Mouse (Mus musculus) c-Kit-positive CD71-positive TER-119-positive erythroid progenitor cells, embryonic 14.5 days (primary cell): ENCODE results near the gene Tedc2.

ENCODE experiments used
- DNase-seq: peaks from one replicate; pipeline ENCODE4 v3.0.0-alpha.2; 2013; ENCODE audit warnings: low spot score

The Tedc2 gene

DNA sequence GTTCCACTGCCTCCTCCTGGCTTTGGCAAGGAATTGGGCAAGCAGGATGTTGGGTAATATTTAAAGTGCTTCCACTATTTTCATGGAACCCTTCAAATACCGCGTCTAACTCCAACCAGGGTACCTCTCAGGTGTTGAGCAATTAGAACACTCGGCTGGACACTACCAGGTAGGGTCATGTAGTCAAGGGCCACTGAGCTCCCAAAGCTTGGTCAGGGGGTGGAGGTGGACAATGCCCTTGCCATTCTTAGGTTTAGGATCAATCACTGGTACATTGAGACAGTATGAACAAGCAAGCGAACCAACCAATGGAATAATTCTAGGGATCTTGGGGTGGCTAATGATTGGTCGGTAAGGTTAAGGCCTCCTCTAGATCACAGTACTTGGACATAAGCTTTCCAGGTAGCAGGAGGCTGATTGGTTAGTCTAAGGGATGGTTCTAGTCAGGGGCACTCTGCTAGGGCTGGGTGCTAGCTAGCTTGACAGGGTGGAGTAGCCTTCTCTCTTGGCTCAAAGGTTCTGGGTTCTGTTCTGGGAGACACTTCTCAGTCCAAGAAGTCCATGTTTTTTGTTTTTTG, 8.1 kb downstream of the Tedc2 start:
- DNase-seq: no peak

DNA sequence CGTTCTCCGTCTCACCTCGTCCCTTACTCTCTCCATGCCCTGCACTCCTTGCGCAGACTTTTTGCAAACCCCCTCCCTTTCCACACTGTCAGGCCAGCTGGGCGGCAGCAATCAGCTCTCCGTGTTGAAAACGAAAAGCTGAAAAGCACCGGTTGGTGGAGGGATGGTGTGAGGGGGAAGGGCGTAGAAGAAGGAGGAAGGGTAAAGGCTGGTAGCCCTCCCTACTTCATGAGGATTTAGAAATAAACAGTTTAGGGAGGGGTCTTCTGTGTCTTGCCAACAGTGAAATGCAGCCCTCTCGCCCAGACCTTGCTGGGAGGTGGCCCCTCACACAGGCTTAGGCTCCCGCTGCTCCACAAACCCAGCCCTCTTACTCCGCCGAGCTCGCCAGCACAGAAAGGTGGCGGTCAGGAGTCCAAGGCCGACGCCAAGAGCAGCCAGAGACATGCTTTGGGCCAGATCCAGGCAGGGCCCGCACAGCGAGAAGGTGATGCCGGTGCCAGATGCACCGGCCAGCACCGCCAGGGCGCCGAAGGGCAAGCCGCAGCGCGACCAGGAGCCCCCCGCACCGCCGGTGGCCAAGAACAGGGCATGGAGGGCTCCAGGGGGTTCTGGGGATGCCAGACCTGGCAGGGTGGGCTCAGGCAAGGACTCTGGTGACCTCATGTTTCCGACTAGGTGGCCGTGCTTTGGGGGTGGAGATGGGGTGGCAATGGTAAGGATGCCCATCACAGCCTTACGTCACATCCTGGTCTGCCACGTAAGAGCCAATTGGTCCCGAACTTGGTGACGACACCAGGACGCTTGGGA, 8.8 kb downstream of the Tedc2 start:
- DNase-seq: no peak

DNA sequence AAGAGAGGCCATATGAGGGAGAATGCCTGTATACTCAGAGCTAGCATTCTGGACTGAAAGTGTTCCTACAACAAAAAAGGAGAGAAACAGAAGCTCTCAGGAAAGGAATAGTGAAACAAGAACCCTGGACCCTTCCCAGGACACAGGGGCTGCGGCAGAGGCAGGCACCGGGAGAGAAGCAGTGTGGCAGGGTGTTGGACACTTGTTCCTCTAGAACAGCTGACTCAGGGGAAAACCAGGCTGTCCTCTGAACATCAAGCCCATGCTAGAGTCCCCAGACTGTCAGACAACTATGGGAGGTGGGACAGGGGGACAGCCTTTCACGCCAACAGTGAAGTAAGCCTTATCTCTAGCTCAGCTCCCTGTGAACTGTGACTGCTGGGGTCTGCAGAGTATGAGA, 10.1 kb downstream of the Tedc2 start:
- DNase-seq: no peak

DNA sequence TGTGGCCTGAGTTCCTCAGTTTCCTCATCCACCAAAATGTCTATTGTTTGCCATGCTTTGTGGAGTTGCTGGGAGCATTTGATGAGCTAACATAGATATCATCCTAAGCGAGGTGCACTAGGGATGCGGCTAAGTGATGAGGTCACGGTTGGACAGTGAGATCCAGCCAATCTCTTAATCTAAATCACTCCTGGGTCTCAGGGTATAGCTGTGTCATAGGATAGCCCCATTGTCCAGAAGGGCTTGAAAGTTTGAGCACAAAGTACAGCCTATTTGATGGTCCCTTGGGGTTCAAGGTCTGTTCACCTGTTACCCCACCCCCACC, 10.8 kb downstream of the Tedc2 start:
- DNase-seq: no peak

DNA sequence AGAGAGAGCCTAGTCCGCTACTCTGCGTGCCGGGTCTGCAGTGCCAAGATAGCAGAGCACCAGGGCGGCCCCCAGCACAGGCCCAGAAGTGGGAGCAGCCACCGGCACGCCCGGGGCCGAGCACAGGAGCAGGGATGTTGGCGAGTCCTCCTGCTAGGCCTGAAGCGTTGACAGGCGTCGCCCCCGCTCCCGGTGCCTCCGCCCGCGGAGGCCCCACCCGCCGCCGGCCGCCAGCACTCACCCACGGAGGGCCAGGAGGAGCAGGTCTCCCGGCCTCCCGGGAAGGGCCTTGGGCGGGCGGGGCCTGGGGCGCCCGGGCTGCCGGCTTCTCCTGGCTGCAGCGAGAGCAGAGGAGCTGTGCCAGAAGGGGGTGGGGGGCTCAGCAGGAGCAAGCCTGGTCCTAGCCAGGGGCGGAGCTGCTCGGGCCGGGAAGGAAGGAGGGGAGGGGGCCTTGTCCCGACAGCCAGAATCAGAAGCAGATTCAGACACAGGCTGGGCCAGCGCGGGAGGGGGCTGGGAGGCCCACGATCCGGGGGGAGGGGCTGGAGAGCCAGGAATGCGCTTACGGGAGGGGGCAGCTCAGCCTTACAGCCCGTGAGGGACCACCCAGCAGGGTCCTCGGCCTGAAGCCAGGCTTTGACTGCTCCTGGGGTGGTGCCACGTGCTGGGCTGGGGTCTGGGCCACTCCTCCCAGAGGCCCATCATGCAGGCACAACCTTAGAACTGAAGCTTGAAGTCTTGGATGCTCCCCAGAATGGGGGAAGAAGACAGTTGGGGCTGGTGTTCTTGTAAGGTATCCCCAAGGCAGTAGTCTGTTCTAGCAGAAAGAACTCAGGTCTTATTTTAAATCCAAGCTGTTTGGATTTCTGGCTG, 11.4 kb downstream of the Tedc2 start, which contains the start of gene Ntn3:
Gene Ntn3 (minus strand): TSS at position 489 of the 873 bp plus-strand sequence.
- peak; percentile 89 for DNase-seq

DNA sequence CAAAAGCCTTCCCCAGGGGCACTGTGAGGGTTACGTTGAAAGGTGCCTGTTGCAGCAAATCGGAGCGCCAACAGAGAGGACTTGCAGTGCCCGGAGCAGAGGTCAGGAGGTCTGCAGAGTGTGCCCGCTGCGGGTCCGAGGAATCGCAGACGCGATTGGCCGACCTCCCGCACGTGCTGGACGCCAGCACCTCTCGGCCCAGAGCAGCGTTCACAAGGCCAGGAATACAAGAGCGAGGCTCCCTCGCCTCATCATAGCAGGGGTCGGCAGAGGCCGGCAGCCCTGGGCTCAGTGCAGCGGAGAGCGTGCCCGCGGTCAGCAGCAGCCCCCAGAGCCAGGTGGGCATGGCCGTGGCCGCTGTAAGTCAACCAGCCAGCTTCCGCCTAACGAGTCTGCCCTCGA, 12.0 kb downstream of the Tedc2 start:
- DNase-seq: no peak

DNA sequence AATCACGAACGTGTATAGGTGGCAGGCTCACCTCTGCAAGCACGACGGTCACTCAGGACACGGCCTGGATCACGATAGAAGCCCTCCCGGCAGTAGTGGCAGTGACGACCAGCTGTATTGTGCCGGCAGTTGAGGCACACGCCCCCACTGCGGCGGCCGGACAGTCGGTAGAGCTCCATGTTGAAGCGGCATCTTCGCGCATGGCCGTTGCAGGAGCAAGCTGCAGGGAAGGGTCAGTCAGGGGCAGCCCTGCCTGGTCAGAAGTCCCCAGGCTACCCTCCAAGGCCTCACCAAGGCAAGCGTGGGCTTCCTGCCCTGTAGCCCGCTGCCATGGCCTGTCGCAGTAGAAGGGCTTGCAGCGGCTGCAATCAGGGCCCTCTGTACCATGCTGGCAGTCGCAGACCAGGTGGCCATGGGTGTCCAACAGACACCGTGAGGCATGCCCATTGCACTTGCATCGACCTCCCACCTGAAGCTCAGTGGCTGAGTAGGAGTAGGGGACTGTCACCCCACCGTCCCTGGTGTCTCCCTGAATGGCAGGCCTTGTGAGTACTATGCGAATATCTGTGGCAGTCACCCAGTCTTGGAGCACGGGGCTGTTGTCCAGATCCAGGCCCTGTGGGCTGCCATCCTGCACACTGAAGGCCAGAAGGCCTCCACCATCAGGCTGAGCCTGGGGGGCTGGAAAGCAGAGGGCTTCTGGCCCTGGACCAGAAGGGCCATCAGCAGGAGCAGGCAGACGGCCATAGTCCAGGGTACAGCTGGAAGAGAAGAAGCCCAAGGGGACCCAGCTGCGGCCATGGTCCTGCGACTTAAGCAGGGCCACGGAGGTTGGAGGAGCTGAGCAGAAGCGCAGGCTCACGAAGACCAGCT, 12.6 kb downstream of the Tedc2 start:
- DNase-seq: no peak

DNA sequence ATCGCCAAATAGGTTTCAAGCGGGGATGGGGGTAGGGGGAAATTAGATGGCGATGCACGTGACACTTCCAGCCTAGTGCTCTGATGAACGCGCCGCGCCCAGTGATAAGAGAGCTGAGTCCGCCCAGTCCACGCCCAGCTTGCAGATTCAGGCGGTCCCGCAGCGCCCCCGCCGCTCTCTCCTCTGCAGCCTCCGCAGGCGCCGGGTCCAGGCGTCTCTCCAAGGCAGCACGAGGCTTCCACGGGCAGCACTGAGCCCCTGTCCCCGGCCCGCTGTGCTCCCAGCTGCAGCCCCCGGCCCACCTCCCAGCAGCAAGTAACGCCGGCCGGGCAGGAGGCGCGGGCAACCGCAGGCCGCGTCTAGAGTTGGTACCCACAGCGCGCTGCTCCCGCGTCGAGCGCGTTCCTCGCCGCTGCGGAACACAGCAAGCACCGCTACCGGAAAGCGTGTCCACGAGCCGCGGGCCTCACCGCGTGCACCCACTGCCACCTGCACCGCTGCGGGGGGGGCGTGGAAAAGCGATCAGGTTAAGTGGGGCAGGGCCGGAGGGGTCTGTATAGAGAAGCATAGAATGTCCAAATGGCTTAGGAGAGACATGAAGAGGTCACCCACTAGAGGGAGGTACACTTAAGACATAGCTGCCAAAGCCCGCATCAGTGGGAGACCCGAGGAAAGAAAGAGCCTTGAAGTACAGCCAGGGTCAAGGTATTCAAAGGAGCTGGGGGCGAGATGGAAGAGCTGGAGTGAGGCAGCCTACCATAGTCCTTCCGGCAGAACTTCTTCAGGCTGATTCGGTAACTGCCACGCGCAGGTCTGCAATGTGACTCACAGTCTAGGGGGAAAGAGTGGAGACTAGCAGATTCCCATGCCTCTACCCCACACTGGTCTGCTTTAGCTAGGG, 13.9 kb downstream of the Tedc2 start:
- peak; percentile 84 for DNase-seq

DNA sequence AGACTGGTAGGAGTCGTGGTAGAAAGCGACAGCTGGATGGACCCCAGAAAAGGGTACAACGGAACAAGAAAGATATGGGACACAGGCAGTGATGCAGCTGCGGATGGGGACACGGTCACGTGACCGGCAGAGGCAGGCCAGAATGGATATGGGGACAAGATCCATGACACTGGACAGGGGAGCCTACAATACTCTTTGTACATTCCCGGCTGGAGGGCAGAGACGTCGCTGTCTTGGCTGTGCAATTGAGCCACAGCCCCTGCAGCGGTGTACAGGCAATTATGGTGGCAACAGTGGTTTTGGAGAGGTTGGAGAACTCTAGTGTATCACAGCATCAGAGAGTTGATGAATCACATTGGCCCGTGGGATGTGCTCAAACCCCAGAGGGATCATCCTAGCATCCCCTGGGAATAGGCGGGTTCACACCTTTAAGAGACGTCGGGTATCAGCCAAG, 14.7 kb downstream of the Tedc2 start:
- no peak for DNase-seq

DNA sequence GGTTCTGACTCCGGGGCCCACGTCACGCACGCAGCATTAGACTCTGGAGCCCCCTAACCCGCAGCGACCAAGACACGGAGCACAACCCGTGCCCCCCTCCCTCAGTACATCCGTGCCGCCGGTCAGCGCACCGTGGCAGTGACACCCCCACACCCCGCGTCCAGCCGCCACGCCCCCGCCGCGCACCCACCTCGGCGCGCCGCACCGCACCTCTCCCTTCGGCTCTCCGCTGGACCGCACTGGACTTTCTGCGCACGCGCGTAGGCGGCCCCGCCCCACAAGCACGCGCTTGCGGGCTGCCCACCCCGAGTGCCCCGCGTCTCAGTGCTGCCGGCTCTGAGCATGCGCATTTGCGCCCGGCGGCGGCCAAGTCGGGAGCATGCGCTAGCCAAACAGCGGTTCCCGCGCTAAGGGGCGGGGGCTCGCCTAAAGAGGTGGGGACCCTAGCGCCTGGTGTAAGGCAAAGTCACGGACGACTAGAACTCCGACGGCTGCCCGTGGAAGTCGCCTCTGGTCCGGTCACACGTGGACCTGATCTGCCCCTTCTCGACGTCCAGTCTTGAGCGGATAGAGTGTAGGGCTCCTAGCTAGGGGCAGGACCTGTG, 15.3 kb downstream of the Tedc2 start, which contains the start of gene Tbc1d24:
Gene Tbc1d24 (minus strand): TSS at position 279 of the 605 bp plus-strand sequence.
- peak; percentile 90 for DNase-seq

DNA sequence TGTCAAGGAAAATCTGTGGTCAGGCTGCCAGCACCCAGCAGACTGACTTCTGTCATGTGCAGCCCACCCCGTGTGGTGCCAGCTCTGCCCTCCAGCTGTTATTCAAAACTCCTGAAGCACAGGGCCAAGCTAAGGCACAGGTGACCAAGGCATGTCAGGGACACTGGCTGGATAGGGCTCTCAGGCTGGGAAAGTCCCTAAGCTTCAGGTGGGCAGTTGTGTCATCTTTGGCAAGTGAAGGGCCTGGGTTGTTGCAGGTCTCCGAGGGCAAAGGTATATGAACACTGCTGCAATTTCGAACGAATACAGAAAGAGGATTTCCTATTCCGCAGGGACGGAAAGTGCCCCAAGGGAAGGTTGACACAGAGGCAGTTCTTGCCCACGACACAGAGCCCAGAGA, 15.8 kb downstream of the Tedc2 start:
- no peak for DNase-seq

DNA sequence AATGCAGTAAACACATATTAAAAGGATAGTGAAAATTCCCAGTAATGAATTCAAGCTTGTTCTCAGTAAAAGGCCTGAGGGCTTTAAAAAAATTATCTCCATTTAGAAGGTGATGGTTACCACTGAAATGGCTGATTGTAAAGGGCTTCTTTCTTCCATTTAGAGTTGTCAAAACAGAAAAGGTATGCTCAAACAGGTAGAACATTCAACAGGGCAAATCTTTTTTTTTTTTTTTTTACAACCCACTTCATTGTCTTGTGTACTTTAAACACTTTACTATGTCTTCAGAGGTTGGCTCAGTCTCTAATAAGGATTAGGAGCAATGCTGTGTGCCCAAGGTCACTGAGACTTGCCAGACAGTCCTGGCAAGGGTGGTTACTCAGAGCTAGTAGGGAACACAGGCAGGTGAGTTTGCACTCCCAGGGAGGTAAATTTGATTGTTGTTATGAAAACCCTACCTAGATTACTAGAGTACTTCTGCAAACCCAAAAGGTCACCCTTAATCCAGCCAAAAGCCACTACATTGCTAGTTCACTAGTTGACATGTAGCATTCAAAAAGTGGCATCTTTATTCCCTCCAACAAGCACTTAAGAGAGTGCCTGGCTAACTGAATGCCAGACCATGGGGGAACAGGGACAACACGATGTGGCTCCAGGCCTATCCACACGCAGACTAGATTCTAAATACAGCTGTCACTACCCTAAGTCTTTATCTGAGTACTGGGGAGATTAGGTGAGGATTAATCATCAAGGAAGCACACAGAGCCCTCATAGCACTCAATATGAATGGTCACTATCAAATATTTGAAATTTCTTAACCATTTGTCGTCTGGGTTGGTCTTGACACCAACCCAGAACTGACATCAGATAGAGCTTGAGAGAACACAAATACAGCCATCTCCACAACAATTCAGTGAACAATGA, 16.8 kb downstream of the Tedc2 start:
- no peak for DNase-seq

DNA sequence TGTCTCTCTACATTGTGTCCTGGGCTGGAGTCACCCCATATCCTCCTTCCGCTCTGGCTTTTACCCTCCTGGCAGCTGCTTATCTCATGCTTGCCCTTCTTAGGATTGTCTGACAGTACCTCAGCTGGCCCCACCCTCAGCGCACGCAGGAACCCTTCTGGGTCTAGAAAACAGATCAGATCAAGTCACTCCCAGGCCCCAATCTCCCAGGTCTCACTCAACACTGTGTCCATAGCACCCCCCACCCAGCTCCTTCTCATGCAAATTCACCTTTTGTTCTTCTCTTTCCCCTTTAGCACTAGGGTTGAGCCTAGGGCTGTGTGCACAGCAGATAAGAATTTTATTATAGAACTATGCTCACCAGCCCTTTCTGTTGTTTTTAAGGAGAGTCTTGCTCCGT, 17.6 kb downstream of the Tedc2 start:
- peak; percentile 80 for DNase-seq

DNA sequence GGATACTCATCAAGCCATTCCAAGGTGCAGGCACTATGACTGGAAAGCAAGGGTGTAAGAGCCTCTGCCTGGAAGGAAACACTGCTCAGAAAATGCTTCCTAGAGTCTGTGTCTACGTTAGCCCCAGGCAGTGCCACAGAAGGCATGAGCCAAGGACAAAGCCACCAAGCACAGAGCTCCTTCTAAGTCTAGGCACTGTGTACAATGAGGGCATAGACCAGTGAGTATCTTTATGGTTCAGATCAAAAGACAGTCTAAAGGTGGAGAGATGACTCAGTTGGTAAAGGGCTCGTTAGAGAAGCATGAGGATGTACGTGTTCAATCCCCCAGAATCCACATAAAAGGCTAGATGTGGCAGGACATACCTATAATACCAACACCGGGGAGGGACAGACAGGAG, 19.6 kb downstream of the Tedc2 start:
- DNase-seq: no peak

DNA sequence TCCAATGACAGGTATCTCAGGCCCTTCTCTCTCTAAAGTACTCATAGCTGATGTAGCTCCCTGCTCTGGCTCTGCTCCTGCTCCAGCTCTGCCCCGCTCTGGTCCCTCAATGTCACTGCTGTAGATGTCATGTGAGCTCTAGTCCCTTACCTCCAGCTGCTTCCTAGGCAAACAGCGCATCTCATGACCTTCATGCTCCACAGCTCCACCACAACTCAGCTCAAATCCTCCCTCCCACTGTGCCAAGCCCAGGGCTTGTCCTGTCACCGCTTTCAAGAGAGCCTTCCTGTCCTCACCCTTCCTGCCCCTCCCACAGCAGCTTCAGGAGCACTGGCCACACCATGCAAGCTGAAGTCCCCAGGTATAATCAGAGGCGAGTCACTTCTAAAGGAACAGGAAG, 20.9 kb downstream of the Tedc2 start:
- no peak for DNase-seq

DNA sequence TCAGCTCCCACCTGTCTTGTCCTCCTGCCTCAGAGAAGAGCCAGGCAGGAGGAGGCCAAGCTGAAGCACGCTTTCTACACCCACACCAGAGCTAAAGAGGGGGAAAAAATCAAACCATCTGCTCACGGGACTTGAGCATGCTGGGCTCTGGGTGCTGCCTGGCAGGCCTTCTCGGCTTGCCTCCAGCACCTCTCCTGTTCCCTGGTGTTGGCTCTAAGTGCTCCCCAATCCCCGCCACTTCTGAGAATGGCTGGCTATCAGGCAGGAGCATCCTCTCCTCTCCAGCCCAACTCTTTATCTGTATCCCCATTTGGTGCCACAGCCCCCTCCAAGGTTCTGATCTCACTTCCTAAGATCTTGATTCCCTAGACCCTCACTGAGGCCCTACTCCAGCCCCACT, 21.4 kb downstream of the Tedc2 start:
- peak; percentile 76 for DNase-seq

DNA sequence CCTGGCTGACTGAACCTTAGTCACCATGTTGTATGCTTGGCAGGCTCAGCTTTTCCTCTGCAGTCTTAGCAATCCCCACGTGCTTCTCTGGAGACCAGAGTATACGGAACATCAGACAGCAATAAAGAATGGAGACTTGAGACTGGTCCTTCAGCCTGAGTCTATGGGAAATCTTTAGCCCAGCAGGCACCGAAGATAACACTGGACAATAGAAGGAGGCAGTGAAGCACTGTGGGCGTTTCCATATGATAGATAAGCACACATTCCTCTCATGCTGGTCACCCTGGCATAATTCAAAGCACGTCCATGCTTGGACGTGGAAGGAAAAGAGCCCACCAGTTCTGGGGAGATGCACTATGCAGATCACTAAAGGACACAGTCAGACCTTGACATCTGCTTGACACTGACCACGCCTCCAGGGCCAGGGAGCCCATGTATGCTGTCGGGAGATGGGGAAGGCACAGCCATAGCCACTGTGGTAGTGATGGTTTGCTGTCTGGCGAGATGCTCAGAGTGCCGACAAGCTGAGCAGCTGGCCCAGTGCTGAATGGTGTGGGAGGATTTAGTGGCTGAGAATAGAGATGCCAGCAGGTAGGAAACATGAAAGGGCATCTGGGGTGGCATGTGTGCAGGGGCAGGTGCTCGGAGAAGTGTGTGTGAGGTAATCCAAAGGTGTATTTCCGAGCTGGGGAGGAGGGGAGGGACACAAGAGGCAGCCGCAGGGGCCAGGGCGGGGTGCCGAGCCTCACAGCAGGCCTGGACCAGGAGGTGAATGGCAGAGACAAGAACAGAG, 23.4 kb downstream of the Tedc2 start:
- DNase-seq: no peak

DNA sequence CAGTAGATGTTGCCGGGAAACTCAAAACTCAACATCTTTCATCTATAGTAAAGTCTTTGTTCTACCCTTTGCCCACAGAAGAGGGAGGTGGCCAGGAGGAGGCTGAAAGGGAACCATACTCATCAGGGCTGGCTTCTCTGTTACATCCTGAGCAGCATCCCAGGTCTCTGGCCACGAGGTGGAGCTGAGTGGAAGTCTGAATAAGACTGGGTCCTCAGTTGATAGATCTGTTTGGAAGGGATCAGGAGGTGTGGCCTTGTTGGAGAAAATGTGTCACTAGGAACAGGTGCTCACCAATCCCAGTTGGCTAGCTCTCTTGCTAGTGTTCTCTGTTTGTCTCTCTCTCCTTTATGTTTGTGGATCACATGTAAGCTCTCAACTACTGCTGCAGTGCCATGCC, 25.3 kb downstream of the Tedc2 start:
- DNase-seq: no peak
